Mouse (Mus musculus): ENCODE results near the gene Hhatl. TPM values are rescaled to one million over a fixed set of nuclear protein-coding genes. Genes with fewer than 3 reads are reported as not detected.

Hhatl gene
- polyA plus RNA-seq, 1 experiment = not detected

- Histone ChIP-seq H3K4me3 (replicated peaks) (no peak overlapping the region), H3K36me3 (ENCODE audit: control insufficient read depth) (no peaks in the 10 kb centered on the region), H3K4me1 (ENCODE audit: control insufficient read depth) (no peaks in the 10 kb centered on the region), H3K27me3 (ENCODE audit: control insufficient read depth) (no peaks in the 10 kb centered on the region), H3K9me3 (ENCODE audit: control insufficient read depth, low read length) (no peaks in the 10 kb centered on the region)
- TF ChIP-seq TAL1 (IDR thresholded peaks at IDR 0.05; ENCODE audit: low read length) = no peak
- TF ChIP-seq GATA1 (IDR thresholded peaks at IDR 0.05; ENCODE audit: low read length) = no peak
These were observed 36.0 kb upstream of the Hhatl start for GRCm38 (mm10) chr9:121828314-121828713.

GRCm38 (mm10) chr9:121826356-121826755, 34.0 kb upstream of the Hhatl start:
- no peak for TF ChIP-seq TAL1 (IDR thresholded peaks at IDR 0.05; ENCODE audit: low read length)
- TF ChIP-seq GATA1 (IDR thresholded peaks at IDR 0.05; ENCODE audit: low read length) = no peak
- Histone ChIP-seq H3K4me3 (replicated peaks) (no peak overlapping the region), H3K27me3 (ENCODE audit: control insufficient read depth) (no peaks in the 10 kb centered on the region), H3K9me3 (ENCODE audit: control insufficient read depth, low read length) (no peaks in the 10 kb centered on the region), H3K4me1 (ENCODE audit: control insufficient read depth) (no peaks in the 10 kb centered on the region), H3K36me3 (ENCODE audit: control insufficient read depth) (no peaks in the 10 kb centered on the region)

GRCm38 (mm10) chr9:121823991-121824390, 31.7 kb upstream of the Hhatl start:
- H3K27me3 ChIP-seq (ENCODE audit: control insufficient read depth) = no peaks in the 10 kb centered on the region
- H3K4me3 ChIP-seq (replicated peaks) = no peak overlapping the region
- no peaks in the 10 kb centered on the region for H3K9me3 ChIP-seq (ENCODE audit: control insufficient read depth, low read length)
- H3K4me1 ChIP-seq (ENCODE audit: control insufficient read depth) = no peaks in the 10 kb centered on the region
- TF ChIP-seq TAL1 (IDR thresholded peaks at IDR 0.05; ENCODE audit: low read length) (no peak), GATA1 (IDR thresholded peaks at IDR 0.05; ENCODE audit: low read length) (no peak)
- no peaks in the 10 kb centered on the region for H3K36me3 ChIP-seq (ENCODE audit: control insufficient read depth)

GRCm38 (mm10) chr9:121823051-121823450, 30.7 kb upstream of the Hhatl start:
- no peaks in the 10 kb centered on the region for H3K27me3 ChIP-seq (ENCODE audit: control insufficient read depth)
- no peaks in the 10 kb centered on the region for H3K36me3 ChIP-seq (ENCODE audit: control insufficient read depth)
- TF ChIP-seq GATA1 (IDR thresholded peaks at IDR 0.05; ENCODE audit: low read length) = no peak
- no peak for TF ChIP-seq TAL1 (IDR thresholded peaks at IDR 0.05; ENCODE audit: low read length)
- H3K9me3 ChIP-seq (ENCODE audit: control insufficient read depth, low read length) = no peaks in the 10 kb centered on the region
- no peaks in the 10 kb centered on the region for H3K4me1 ChIP-seq (ENCODE audit: control insufficient read depth)
- no peak overlapping the region for H3K4me3 ChIP-seq (replicated peaks)

GRCm38 (mm10) chr9:121822585-121822991, 30.3 kb upstream of the Hhatl start:
- Histone ChIP-seq H3K27me3 (ENCODE audit: control insufficient read depth) (no peaks in the 10 kb centered on the region), H3K36me3 (ENCODE audit: control insufficient read depth) (no peaks in the 10 kb centered on the region), H3K4me1 (ENCODE audit: control insufficient read depth) (no peaks in the 10 kb centered on the region), H3K4me3 (replicated peaks) (no peak overlapping the region), H3K9me3 (ENCODE audit: control insufficient read depth, low read length) (no peaks in the 10 kb centered on the region)
- TF ChIP-seq TAL1 (IDR thresholded peaks at IDR 0.05; ENCODE audit: low read length) = no peak
- TF ChIP-seq GATA1 (IDR thresholded peaks at IDR 0.05; ENCODE audit: low read length) = no peak

GRCm38 (mm10) chr9:121820765-121821164, 28.5 kb upstream of the Hhatl start:
- H3K27me3 ChIP-seq (ENCODE audit: control insufficient read depth) = no peaks in the 10 kb centered on the region
- H3K4me3 ChIP-seq (replicated peaks) = no peak overlapping the region
- TF ChIP-seq TAL1 (IDR thresholded peaks at IDR 0.05; ENCODE audit: low read length) = no peak
- TF ChIP-seq GATA1 (IDR thresholded peaks at IDR 0.05; ENCODE audit: low read length) = no peak
- no peaks in the 10 kb centered on the region for H3K9me3 ChIP-seq (ENCODE audit: control insufficient read depth, low read length)
- H3K36me3 ChIP-seq (ENCODE audit: control insufficient read depth) = no peaks in the 10 kb centered on the region
- no peaks in the 10 kb centered on the region for H3K4me1 ChIP-seq (ENCODE audit: control insufficient read depth)

- H3K4me1 ChIP-seq (ENCODE audit: control insufficient read depth) = no peaks in the 10 kb centered on the region
- no peak for TF ChIP-seq GATA1 (IDR thresholded peaks at IDR 0.05; ENCODE audit: low read length)
- no peak for TF ChIP-seq TAL1 (IDR thresholded peaks at IDR 0.05; ENCODE audit: low read length)
- H3K4me3 ChIP-seq (replicated peaks) = no peak overlapping the region
- H3K9me3 ChIP-seq (ENCODE audit: control insufficient read depth, low read length) = no peaks in the 10 kb centered on the region
- no peaks in the 10 kb centered on the region for H3K27me3 ChIP-seq (ENCODE audit: control insufficient read depth)
- no peaks in the 10 kb centered on the region for H3K36me3 ChIP-seq (ENCODE audit: control insufficient read depth)
These were observed 27.6 kb upstream of the Hhatl start for GRCm38 (mm10) chr9:121819771-121820471.

- TF ChIP-seq GATA1 (IDR thresholded peaks at IDR 0.05; ENCODE audit: low read length) (no peak), TAL1 (IDR thresholded peaks at IDR 0.05; ENCODE audit: low read length) (no peak)
- Histone ChIP-seq H3K4me1 (ENCODE audit: control insufficient read depth) (no peaks in the 10 kb centered on the region), H3K36me3 (ENCODE audit: control insufficient read depth) (no peaks in the 10 kb centered on the region), H3K27me3 (ENCODE audit: control insufficient read depth) (no peaks in the 10 kb centered on the region), H3K4me3 (replicated peaks) (no peak overlapping the region), H3K9me3 (ENCODE audit: control insufficient read depth, low read length) (no peaks in the 10 kb centered on the region)
These were observed 26.9 kb upstream of the Hhatl start for GRCm38 (mm10) chr9:121819073-121819770.

- TF ChIP-seq TAL1 (IDR thresholded peaks at IDR 0.05; ENCODE audit: low read length) (no peak), GATA1 (IDR thresholded peaks at IDR 0.05; ENCODE audit: low read length) (no peak)
- Histone ChIP-seq H3K36me3 (ENCODE audit: control insufficient read depth) (no peaks in the 10 kb centered on the region), H3K9me3 (ENCODE audit: control insufficient read depth, low read length) (no peaks in the 10 kb centered on the region), H3K4me1 (ENCODE audit: control insufficient read depth) (no peaks in the 10 kb centered on the region), H3K4me3 (replicated peaks) (no peak overlapping the region), H3K27me3 (ENCODE audit: control insufficient read depth) (no peaks in the 10 kb centered on the region)
These were observed 22.9 kb upstream of the Hhatl start for GRCm38 (mm10) chr9:121815183-121815582.

Measured in erythroblast, embryonic 14.5 days (primary cell).